Comparison of ENCODE assay signal across 22 mouse cellular contexts in genomic region chr9:114014034-114014433, GRCm38 (mm10). TPM values are rescaled to one million over a fixed set of nuclear protein-coding genes. Genes with fewer than 3 reads are reported as not detected.
A peak's percentile ranks its signal among the peaks of the same experiment; 100 is the strongest.
DNase-seq lines count a peak whose midpoint lies in the region; ATAC-seq and TF ChIP-seq lines count a peak whose summit lies in the region.
"Had no signal": no experiment of that assay in that cellular context is flagged by ENCODE, and none has a peak within 500 bp of the region (broad histone marks: within the 10 kb centered on the region; RNA-seq: fewer than 3 reads in every experiment).

No protein-coding gene starts in this region.

- no peaks in the 10 kb centered on the region for H3K36me3 ChIP-seq in liver, embryonic 11.5 days (ENCODE audit: control insufficient read depth, insufficient read depth, low read length)
- no peaks in the 10 kb centered on the region for H3K36me3 ChIP-seq in liver, embryonic 12.5 days
- no peaks in the 10 kb centered on the region for H3K36me3 ChIP-seq in liver, embryonic 14.5 days (replicated peaks; ENCODE audit: control insufficient read depth, insufficient read depth, low read depth)
- H3K36me3 ChIP-seq in heart, embryonic 10.5 days: no peaks in the 10 kb centered on the region
- H3K36me3 ChIP-seq: embryonic facial prominence, embryonic 12.5 days; forebrain, embryonic 15.5 days had no signal

- H3K4me1 ChIP-seq in liver, embryonic 11.5 days (replicated peaks; ENCODE audit: control insufficient read depth, insufficient read depth, low read length): no peaks in the 10 kb centered on the region
- peaks cover 20% of the 10 kb centered on the region for H3K4me1 ChIP-seq in liver, embryonic 12.5 days
- peaks cover 0 to 8% of the 10 kb centered on the region in 2 experiments; a peak in 2 of 4 replicates for H3K4me1 ChIP-seq in liver, embryonic 14.5 days (replicated peaks; ENCODE audit: control insufficient read depth in 2 of 2, insufficient read depth in 2 of 2, low read length in 1 of 2)
- no peaks in the 10 kb centered on the region for H3K4me1 ChIP-seq in heart, embryonic 10.5 days
- H3K4me1 ChIP-seq: embryonic facial prominence, embryonic 12.5 days; forebrain, embryonic 15.5 days had no signal

- ATAC-seq in liver, embryonic 11.5 days (replicated peaks; ENCODE audit: low FRiP score): peak; percentile 58
- peak; percentile 60 for ATAC-seq in liver, embryonic 12.5 days
- peak; percentile 62; the same call in 1 of the 2 replicates for ATAC-seq in liver, embryonic 14.5 days (ENCODE audit: insufficient read depth)
- peak; percentile 24 for ATAC-seq in megakaryocyte progenitor cell, adult 5-6 weeks (replicated peaks; ENCODE audit: poor library complexity)
- ATAC-seq: forebrain, embryonic 13.5 days; forebrain, embryonic 15.5 days had no signal

- H3K4me3 ChIP-seq in liver, embryonic 11.5 days (ENCODE audit: low read depth, low read length): no peak overlapping the region
- no peak overlapping the region for H3K4me3 ChIP-seq in liver, embryonic 12.5 days
- no peak overlapping the region for H3K4me3 ChIP-seq in liver, embryonic 14.5 days (ENCODE audit: insufficient read depth in 1 of 2, low read depth in 2 of 2, low read length in 2 of 2)
- H3K4me3 ChIP-seq in heart, embryonic 10.5 days: no peak overlapping the region
- H3K4me3 ChIP-seq: embryonic facial prominence, embryonic 10.5 days; embryonic facial prominence, embryonic 12.5 days; forebrain, embryonic 13.5 days; forebrain, embryonic 15.5 days had no signal

- no peak overlapping the region for H3K4me2 ChIP-seq in liver, embryonic 11.5 days
- H3K4me2 ChIP-seq in liver, embryonic 12.5 days: no peak overlapping the region
- no peak overlapping the region for H3K4me2 ChIP-seq in liver, embryonic 14.5 days (ENCODE audit: low read depth)
- H3K4me2 ChIP-seq: embryonic facial prominence, embryonic 12.5 days; forebrain, embryonic 13.5 days; forebrain, embryonic 15.5 days had no signal

- WGBS in liver, embryonic 11.5 days: 34% methylated on average over 1 of the region's 1 CpGs
- WGBS in liver, embryonic 12.5 days (ENCODE audit: insufficient replicate concordance): 21% methylated on average over 1 of the region's 1 CpGs
- WGBS in liver, embryonic 14.5 days (ENCODE audit: insufficient replicate concordance): 14% methylated on average over 1 of the region's 1 CpGs
- WGBS in heart, embryonic 10.5 days: 75% methylated on average over 1 of the region's 1 CpGs

- no peak overlapping the region for H3K9ac ChIP-seq in liver, embryonic 11.5 days (ENCODE audit: low read depth, low read length)
- H3K9ac ChIP-seq in liver, embryonic 12.5 days: no peak overlapping the region
- H3K9ac ChIP-seq in liver, embryonic 14.5 days (replicated peaks): no peak overlapping the region
- H3K9ac ChIP-seq: embryonic facial prominence, embryonic 12.5 days; forebrain, embryonic 13.5 days; forebrain, embryonic 15.5 days had no signal

- no peak for TF ChIP-seq CTCF in liver, embryonic 14.5 days (IDR thresholded peaks at IDR 0.05; ENCODE audit: low read depth)

- no peak overlapping the region for H3K27ac ChIP-seq in liver, embryonic 11.5 days (ENCODE audit: low read depth, low read length)
- H3K27ac ChIP-seq in liver, embryonic 12.5 days: no peak overlapping the region
- no peak overlapping the region for H3K27ac ChIP-seq in liver, embryonic 14.5 days
- no peak overlapping the region for H3K27ac ChIP-seq in heart, embryonic 10.5 days
- H3K27ac ChIP-seq: embryonic facial prominence, embryonic 10.5 days; embryonic facial prominence, embryonic 12.5 days; forebrain, embryonic 13.5 days; forebrain, embryonic 15.5 days had no signal

- H3K9me3 ChIP-seq in liver, embryonic 11.5 days (ENCODE audit: control insufficient read depth, low read length): no peaks in the 10 kb centered on the region
- peaks cover 5% of the 10 kb centered on the region for H3K9me3 ChIP-seq in liver, embryonic 12.5 days (replicated peaks)
- peaks cover 4% of the 10 kb centered on the region; the same call in 1 of the 2 replicates for H3K9me3 ChIP-seq in liver, embryonic 14.5 days (ENCODE audit: control insufficient read depth, low read length)
- no peaks in the 10 kb centered on the region; the same call in 1 of the 2 replicates for H3K9me3 ChIP-seq in heart, embryonic 10.5 days
- H3K9me3 ChIP-seq: embryonic facial prominence, embryonic 12.5 days; forebrain, embryonic 13.5 days had no signal

- TF ChIP-seq EP300 in liver, embryonic 14.5 days (IDR thresholded peaks at IDR 0.05; ENCODE audit: low read depth): no peak

- DNase-seq in liver, embryonic 11.5 days (ENCODE audit: low spot score): no peak
- no peak for DNase-seq in liver, embryonic 14.5 days (ENCODE audit: low read depth in 3 of 3, low spot score in 3 of 3)
- no peak for DNase-seq in gastrocnemius, postnatal 4 days (ENCODE audit: low spot score in 2 of 2)
- no peak for DNase-seq in testis, postnatal 10 days (ENCODE audit: low spot score)
- no peak for DNase-seq in heart, embryonic 10.5 days (ENCODE audit: low spot score)
- no peak for DNase-seq in spleen, postnatal 36 days (ENCODE audit: low spot score in 2 of 2)
- DNase-seq: adrenal gland, adult 8-10 months; adrenal gland, postnatal 14 days; adrenal gland, postnatal 36 days; cerebellum, adult 11-12 months; cerebellum, adult 2 months; cerebellum, adult 9-10 months; cerebellum, postnatal 10 days; cerebellum, postnatal 25 days had no signal

- no peaks in the 10 kb centered on the region for H3K27me3 ChIP-seq in liver, embryonic 11.5 days (replicated peaks; ENCODE audit: control insufficient read depth, insufficient read depth, low read length)
- no peaks in the 10 kb centered on the region for H3K27me3 ChIP-seq in liver, embryonic 12.5 days (replicated peaks)
- no peaks in the 10 kb centered on the region for H3K27me3 ChIP-seq in liver, embryonic 14.5 days (ENCODE audit: control insufficient read depth, insufficient read depth, low read length)
- no peaks in the 10 kb centered on the region for H3K27me3 ChIP-seq in heart, embryonic 10.5 days (ENCODE audit: insufficient read depth, poor library complexity, severe bottlenecking)
- H3K27me3 ChIP-seq: embryonic facial prominence, embryonic 12.5 days; forebrain, embryonic 13.5 days; forebrain, embryonic 15.5 days had no signal

RNA-seq across cellular contexts. Expression of gene Fbxl2, which starts 32.0 kb away (rescaled TPM):
- polyA plus RNA-seq in liver, embryonic 11.5 days (2014; fragmentation: Nextera tagmentation; extraction: Ambion mirVana): 1.8 and 2.0 TPM in 2 replicates
- polyA plus RNA-seq in liver, embryonic 12.5 days (2016; fragmentation: Nextera tagmentation; extraction: Ambion mirVana): 1.1 and 1.3 TPM in 2 replicates
- 0.57 and 0.75 TPM in 2 replicates for polyA plus RNA-seq in liver, embryonic 14.5 days (2012; rRNA removed)
- 0.80 and 0.88 TPM in 2 replicates for polyA plus RNA-seq in liver, embryonic 14.5 days (2014; fragmentation: Nextera tagmentation; extraction: Ambion mirVana)
- total RNA-seq in megakaryocyte progenitor cell, adult 5-6 weeks (2015): 0.67 and 1.9 TPM in 2 replicates
- 1.0 and 2.0 TPM in 2 replicates for total RNA-seq in megakaryocyte progenitor cell, adult 5-6 weeks (2017)
- total RNA-seq in gastrocnemius, postnatal 4 days (2021): 1 to 10 TPM; 3.9 to 4.0 TPM
- polyA plus RNA-seq in heart, embryonic 10.5 days (2016; fragmentation: Nextera tagmentation; extraction: Ambion mirVana): 2.3 and 3.5 TPM in 2 replicates

RNA-seq across cellular contexts. Expression of gene Susd5, which starts 42.9 kb away (rescaled TPM):
- 0.04 and 0.21 TPM in 2 replicates for polyA plus RNA-seq in liver, embryonic 11.5 days (2014; fragmentation: Nextera tagmentation; extraction: Ambion mirVana)
- polyA plus RNA-seq in liver, embryonic 12.5 days (2016; fragmentation: Nextera tagmentation; extraction: Ambion mirVana): 0.05 TPM in 1 of 2 replicates, not detected in the other
- polyA plus RNA-seq in liver, embryonic 14.5 days (2012; rRNA removed): 0.01 TPM in 2 replicates
- not detected in 2 replicates for polyA plus RNA-seq in liver, embryonic 14.5 days (2014; fragmentation: Nextera tagmentation; extraction: Ambion mirVana)
- not detected in 2 replicates for total RNA-seq in megakaryocyte progenitor cell, adult 5-6 weeks (2015)
- not detected in 2 replicates for total RNA-seq in megakaryocyte progenitor cell, adult 5-6 weeks (2017)
- total RNA-seq in gastrocnemius, postnatal 4 days (2021): 1 to 10 TPM; 3.5 to 4.2 TPM
- polyA plus RNA-seq in heart, embryonic 10.5 days (2016; fragmentation: Nextera tagmentation; extraction: Ambion mirVana): 0.14 and 0.49 TPM in 2 replicates
- total RNA-seq: MEL had no signal
- polyA plus RNA-seq: forebrain, embryonic 11.5 days; forebrain, embryonic 13.5 days; forebrain, embryonic 15.5 days had no signal
